Mouse (Mus musculus): ENCODE results near the gene Rplp2. TPM values are rescaled to one million over a fixed set of nuclear protein-coding genes. Genes with fewer than 3 reads are reported as not detected.

Gene Rplp2
- polyA plus RNA-seq, 1 experiment, result 2,328 TPM

DNA sequence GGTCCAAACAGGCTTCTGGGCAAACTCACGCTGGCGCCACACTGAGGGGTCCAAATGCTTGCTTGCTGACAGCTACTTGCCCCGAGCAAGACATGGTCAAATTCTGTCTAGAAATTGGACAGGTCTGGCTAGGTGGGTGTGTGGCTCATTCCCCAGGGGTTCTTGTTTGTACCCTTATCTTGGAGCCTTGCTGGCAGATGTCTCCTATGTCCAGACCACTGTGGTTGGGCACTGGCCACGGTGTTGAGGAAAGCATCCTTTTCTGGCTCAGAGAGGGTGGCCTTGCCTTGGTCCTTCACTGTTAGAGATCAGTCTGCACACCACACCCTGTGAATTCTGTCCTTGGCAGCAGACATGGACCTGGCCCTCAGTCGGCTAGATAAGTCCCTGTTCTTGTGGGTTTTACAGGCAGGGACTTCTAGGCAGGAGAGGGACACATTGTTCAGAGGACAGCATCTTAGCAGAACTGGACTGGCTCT, 31.1 kb downstream of the Rplp2 start:
- no peaks in the 10 kb centered on the region for H3K9me3 ChIP-seq (replicated peaks; ENCODE audit: control insufficient read depth, insufficient read depth, low read length, poor library complexity, severe bottlenecking)
- no peak overlapping the region for H3K9ac ChIP-seq (ENCODE audit: low read depth, poor library complexity, severe bottlenecking)
- no peak for TF ChIP-seq POLR2A (IDR thresholded peaks at IDR 0.05; ENCODE audit: insufficient read depth, low read length)
- TF ChIP-seq CTCF (IDR thresholded peaks at IDR 0.05; ENCODE audit: low read depth, low read length), result no peak
- TF ChIP-seq EP300 (IDR thresholded peaks at IDR 0.05; ENCODE audit: insufficient read depth, low read depth, low read length), result no peak
- H3K27ac ChIP-seq (ENCODE audit: insufficient read depth, low read length), result no peak overlapping the region
- peaks cover 2% of the 10 kb centered on the region for H3K4me1 ChIP-seq (ENCODE audit: control insufficient read depth, insufficient read depth, low read length)
- no peaks in the 10 kb centered on the region for H3K27me3 ChIP-seq (ENCODE audit: control insufficient read depth, insufficient read depth, low read length, poor library complexity, severe bottlenecking)
- no peak overlapping the region for H3K4me3 ChIP-seq (ENCODE audit: low read depth, low read length)
- H3K36me3 ChIP-seq (ENCODE audit: control insufficient read depth, insufficient read depth, low read length, poor library complexity, severe bottlenecking), result no peaks in the 10 kb centered on the region

DNA sequence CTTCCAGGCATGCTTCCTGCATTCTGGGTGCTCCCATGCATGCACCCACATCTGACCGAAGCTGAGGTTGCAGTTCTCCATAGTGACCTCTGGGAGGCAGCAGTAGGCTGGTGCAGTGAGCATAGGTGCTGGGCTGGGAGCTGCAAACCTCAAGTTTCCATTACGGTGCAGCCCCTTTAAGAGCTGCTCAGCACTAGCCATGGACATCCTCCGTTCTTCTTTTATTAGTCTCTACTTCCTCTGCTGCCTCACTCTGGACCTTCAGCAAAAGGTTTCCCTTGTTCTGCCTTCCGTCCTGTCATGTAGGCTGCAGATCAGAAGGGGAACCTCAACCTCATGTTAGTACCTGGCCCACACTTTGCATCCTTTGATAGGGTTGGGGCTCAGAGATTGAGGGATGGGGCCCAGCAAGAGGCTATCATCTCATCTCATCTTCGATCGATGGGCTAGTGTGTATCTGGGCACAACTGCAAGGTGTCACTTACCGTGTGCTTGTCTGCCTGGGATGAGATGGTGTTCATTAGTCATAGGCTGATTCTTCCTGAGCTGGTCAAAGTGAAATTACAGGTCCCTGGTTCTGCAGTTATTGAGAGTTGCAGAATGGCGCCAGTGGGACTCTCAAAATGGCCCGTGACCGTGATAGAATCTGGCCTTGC, 33.8 kb downstream of the Rplp2 start:
- H3K27ac ChIP-seq (ENCODE audit: insufficient read depth, low read length), result no peak overlapping the region

DNA sequence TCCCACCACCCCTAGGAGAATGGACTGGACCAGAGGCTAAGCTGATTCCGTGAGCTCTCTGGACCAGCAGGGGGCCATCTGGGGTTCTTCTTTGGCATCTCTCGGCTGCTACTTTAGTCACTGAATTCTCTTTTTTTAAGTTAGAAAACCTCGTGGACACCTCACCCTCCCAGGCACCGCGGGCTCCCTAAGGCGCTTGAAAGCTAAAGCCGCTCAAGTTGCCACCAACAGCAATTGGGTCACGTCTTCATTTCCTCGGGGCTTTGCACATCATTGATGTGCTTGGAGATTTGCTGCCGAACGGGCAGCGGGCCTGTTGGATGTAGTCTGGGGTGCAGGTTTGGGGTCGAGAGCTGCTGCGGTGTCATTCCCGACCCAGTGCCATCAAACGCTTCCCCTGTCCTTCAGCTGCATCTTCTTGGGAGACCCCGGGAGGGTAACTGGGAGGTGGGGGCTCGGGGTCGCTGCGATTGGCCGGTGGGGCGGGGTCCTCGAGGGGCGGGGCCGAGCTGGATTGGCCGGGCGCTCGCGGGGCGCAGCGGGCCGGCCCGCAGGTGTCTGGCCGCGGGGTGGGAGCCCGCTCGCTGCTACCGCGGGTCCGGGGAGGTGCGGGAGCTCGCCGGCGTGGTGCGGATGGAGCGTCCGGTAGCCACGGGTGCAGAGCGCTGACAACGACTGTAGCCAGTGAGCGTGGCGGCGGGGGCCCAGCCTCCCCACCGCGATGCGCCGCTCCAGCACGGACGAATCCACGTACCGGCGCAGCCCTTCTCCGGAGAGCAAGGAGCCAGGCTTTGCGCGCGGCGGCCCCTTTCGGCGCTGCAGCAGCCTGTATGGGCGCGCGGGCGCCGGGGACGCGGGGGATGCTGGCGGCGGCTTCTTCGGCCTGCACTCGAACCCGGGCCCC, 34.6 kb downstream of the Rplp2 start:
- no peaks in the 10 kb centered on the region for H3K36me3 ChIP-seq (ENCODE audit: control insufficient read depth, insufficient read depth, low read length, poor library complexity, severe bottlenecking)
- TF ChIP-seq POLR2A (IDR thresholded peaks at IDR 0.05; ENCODE audit: insufficient read depth, low read length) (peak; percentile 53), CTCF (IDR thresholded peaks at IDR 0.05; ENCODE audit: low read depth, low read length) (peak; percentile 2), EP300 (IDR thresholded peaks at IDR 0.05; ENCODE audit: insufficient read depth, low read depth, low read length) (no peak)
- peaks cover 5% of the 10 kb centered on the region for H3K4me1 ChIP-seq (ENCODE audit: control insufficient read depth, insufficient read depth, low read length)
- H3K27me3 ChIP-seq (ENCODE audit: control insufficient read depth, insufficient read depth, low read length, poor library complexity, severe bottlenecking), result no peaks in the 10 kb centered on the region
- peak overlapping the region; percentile 74 for H3K4me3 ChIP-seq (ENCODE audit: low read depth, low read length)
- peak overlapping the region; percentile 67 for H3K9ac ChIP-seq (ENCODE audit: low read depth, poor library complexity, severe bottlenecking)
- no peak overlapping the region for H3K27ac ChIP-seq (ENCODE audit: insufficient read depth, low read length)
- no peaks in the 10 kb centered on the region for H3K9me3 ChIP-seq (replicated peaks; ENCODE audit: control insufficient read depth, insufficient read depth, low read length, poor library complexity, severe bottlenecking)

More for the DNA sequence above, 33.8 kb downstream of the Rplp2 start:
- peak overlapping the region; percentile 56; the same call in 1 of the 2 replicates for H3K4me3 ChIP-seq (ENCODE audit: low read depth, low read length)
- no peak overlapping the region for H3K9ac ChIP-seq (ENCODE audit: low read depth, poor library complexity, severe bottlenecking)
- H3K36me3 ChIP-seq (ENCODE audit: control insufficient read depth, insufficient read depth, low read length, poor library complexity, severe bottlenecking), result no peaks in the 10 kb centered on the region
- no peaks in the 10 kb centered on the region for H3K9me3 ChIP-seq (replicated peaks; ENCODE audit: control insufficient read depth, insufficient read depth, low read length, poor library complexity, severe bottlenecking)
- no peaks in the 10 kb centered on the region for H3K27me3 ChIP-seq (ENCODE audit: control insufficient read depth, insufficient read depth, low read length, poor library complexity, severe bottlenecking)
- no peak for TF ChIP-seq EP300 (IDR thresholded peaks at IDR 0.05; ENCODE audit: insufficient read depth, low read depth, low read length)
- peak; percentile 96 for TF ChIP-seq CTCF (IDR thresholded peaks at IDR 0.05; ENCODE audit: low read depth, low read length)
- peaks cover 5% of the 10 kb centered on the region for H3K4me1 ChIP-seq (ENCODE audit: control insufficient read depth, insufficient read depth, low read length)

DNA sequence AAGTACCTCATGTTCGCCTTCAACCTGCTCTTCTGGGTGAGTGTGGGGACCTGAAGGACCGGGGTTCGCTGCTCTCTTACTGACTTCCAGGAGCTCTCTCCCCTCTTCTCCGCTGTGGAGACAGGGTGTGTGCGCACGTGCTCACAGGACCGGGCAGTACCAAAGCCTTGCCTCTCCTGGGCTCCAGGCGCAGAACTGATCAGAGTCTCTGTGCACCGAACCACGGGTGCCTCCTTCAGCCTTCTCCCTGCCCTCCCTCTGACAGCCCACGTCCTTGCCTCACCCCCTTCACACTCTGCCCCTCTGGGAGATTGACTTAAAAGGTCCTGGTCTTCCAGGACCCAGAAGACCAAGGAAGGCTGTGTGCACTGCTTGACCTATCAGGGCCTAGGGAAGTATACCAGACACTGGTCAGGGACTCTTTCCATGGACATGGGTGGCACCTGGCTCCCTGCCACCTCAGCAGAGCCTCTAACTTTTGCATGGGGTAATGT, 35.4 kb downstream of the Rplp2 start:
- Histone ChIP-seq H3K4me3 (ENCODE audit: low read depth, low read length) (peak overlapping the region; percentile 74), H3K4me1 (ENCODE audit: control insufficient read depth, insufficient read depth, low read length) (peaks cover 5% of the 10 kb centered on the region), H3K9ac (ENCODE audit: low read depth, poor library complexity, severe bottlenecking) (peak overlapping the region; percentile 67), H3K27ac (ENCODE audit: insufficient read depth, low read length) (no peak overlapping the region), H3K36me3 (ENCODE audit: control insufficient read depth, insufficient read depth, low read length, poor library complexity, severe bottlenecking) (no peaks in the 10 kb centered on the region), H3K27me3 (ENCODE audit: control insufficient read depth, insufficient read depth, low read length, poor library complexity, severe bottlenecking) (no peaks in the 10 kb centered on the region), H3K9me3 (replicated peaks; ENCODE audit: control insufficient read depth, insufficient read depth, low read length, poor library complexity, severe bottlenecking) (no peaks in the 10 kb centered on the region)
- no peak for TF ChIP-seq EP300 (IDR thresholded peaks at IDR 0.05; ENCODE audit: insufficient read depth, low read depth, low read length)
- no peak for TF ChIP-seq POLR2A (IDR thresholded peaks at IDR 0.05; ENCODE audit: insufficient read depth, low read length)
- no peak for TF ChIP-seq CTCF (IDR thresholded peaks at IDR 0.05; ENCODE audit: low read depth, low read length)

DNA sequence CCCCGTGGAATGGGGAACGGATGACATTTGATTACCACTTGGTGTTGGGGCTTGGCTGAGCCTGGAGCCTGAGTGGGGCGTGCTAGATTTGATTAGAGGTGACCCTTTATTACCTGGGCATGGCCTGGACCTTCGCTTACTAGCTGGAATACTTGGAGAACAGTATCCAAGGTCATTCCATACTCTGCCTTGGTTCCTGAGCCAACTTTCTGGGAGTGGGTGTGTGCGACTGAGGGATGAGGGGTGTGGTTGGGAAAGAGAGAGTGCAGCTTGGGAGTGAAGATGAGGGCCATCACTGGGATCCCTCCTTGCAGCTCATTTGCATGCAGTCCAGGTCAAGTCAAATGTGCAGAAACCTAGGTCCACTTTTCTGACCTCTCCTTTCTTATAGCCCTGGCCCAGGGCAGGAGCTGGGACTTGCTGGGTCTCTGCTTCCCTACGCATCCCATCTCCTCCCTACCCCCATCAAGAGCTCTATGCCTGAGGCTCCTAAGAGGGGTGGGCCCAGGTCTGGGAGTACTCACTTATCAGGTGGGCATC, 36.0 kb downstream of the Rplp2 start:
- no peak overlapping the region for H3K9ac ChIP-seq (ENCODE audit: low read depth, poor library complexity, severe bottlenecking)
- H3K4me1 ChIP-seq (ENCODE audit: control insufficient read depth, insufficient read depth, low read length), result peaks cover 5% of the 10 kb centered on the region
- no peak overlapping the region for H3K27ac ChIP-seq (ENCODE audit: insufficient read depth, low read length)
- H3K27me3 ChIP-seq (ENCODE audit: control insufficient read depth, insufficient read depth, low read length, poor library complexity, severe bottlenecking), result no peaks in the 10 kb centered on the region
- H3K9me3 ChIP-seq (replicated peaks; ENCODE audit: control insufficient read depth, insufficient read depth, low read length, poor library complexity, severe bottlenecking), result no peaks in the 10 kb centered on the region
- H3K36me3 ChIP-seq (ENCODE audit: control insufficient read depth, insufficient read depth, low read length, poor library complexity, severe bottlenecking), result no peaks in the 10 kb centered on the region
- TF ChIP-seq EP300 (IDR thresholded peaks at IDR 0.05; ENCODE audit: insufficient read depth, low read depth, low read length) (no peak), POLR2A (IDR thresholded peaks at IDR 0.05; ENCODE audit: insufficient read depth, low read length) (no peak), CTCF (IDR thresholded peaks at IDR 0.05; ENCODE audit: low read depth, low read length) (no peak)
- no peak overlapping the region for H3K4me3 ChIP-seq (ENCODE audit: low read depth, low read length)
